Mouse (Mus musculus): Measurements from ENCODE around the gene Olfr190.
"Not testable (repeated sequence)": the region's sequence is repeated elsewhere in the genome, so short reads cannot be mapped to it uniquely, and the experiment has no call there.

Olfr190 gene

DNA sequence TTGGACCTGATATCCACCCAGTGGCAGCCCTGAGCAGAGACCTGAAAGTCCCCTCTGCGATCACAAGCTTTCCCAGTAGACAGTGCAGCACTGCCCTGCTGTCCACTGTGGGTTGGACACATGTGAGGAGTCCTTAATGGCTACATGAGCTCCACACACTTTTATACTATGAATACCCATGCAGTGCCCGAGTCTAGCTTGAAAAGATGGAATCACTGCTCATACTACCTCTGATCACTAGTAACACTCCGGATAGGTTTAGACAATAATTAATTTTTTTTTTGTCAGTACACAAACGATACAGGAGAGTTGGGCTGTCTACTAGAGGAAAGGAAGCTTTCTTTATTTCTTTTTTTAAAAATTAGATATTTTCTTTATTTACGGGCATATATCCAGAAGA is at the start of gene Olfr190:
Gene Olfr190 (minus strand): TSS at position 101 of the 400 bp plus-strand sequence.
- in situ Hi-C loops (cut with MboI; ENCODE audit: low pct_unique_long_range_greater_than_20kb in 1 of 2, low sequenced_read_pairs in 2 of 2, unreplicated experiment in 1 of 2) = no loop called here

DNA sequence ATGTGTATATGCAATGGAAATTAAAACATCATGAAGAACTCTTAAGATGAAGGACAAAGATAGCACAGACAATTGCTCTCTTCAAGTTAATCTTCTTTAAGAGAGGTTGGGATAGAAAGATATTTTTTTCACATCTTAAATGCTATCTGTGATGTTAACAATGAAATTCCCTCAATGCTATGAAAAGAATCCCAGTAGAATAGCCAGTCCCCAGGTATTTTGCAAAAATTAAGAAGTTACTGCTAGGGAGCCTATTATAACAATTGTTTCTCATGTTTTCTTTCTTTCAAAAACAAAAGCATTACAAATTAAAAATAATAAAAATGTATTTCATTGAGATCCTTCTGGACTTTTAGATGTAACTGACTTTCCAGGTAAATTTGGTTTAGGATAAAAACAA is 43.2 kb upstream of the Olfr190 start, which contains the start of gene Olfr194:
Gene Olfr194 (minus strand): TSS at position 101 of the 400 bp plus-strand sequence.
- in situ Hi-C loops (cut with MboI; ENCODE audit: low pct_unique_long_range_greater_than_20kb in 1 of 2, low sequenced_read_pairs in 2 of 2, unreplicated experiment in 1 of 2) = no loop called here

DNA sequence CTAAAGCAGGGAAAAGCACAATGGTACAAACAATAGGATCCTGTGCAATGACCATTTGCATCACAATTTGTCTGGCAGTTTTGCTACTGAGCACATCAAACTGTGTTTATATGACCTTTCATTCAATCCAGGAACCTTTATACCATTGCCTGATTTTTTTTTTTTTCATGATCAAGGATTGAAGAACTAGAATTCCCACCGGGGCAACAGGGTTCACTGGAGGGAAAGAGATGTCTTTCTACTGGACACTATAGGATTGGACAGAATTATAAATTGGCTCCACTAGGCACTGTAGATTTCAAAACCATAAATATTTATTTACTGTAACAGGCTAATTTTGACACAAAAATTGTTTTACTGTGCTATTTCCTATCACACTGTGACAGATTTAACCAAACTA is 34.0 kb upstream of the Olfr190 start, which contains the start of gene Olfr193:
Gene Olfr193 (minus strand): TSS at position 101 of the 400 bp plus-strand sequence.
- in situ Hi-C loops (cut with MboI; ENCODE audit: low pct_unique_long_range_greater_than_20kb in 1 of 2, low sequenced_read_pairs in 2 of 2, unreplicated experiment in 1 of 2) = no loop called here

DNA sequence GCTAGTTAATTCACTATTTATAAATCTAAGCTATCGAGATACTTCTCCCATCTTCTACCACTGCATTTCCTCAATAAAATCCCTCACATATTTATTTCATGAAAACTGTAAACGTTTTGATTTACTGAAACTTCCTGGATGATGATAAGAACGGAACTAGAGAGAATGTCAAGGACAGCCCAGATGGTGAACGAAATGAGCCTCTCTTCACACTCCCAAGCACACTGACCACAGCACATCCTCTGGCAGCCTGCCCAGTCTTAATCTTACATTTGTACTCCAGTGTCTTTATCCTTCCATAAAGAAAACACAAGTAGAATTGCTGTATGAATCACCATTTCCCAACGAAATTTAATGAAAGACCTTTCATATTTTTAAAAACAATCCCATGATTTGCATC is 30.7 kb upstream of the Olfr190 start:
- in situ Hi-C loops (cut with MboI; ENCODE audit: low pct_unique_long_range_greater_than_20kb in 1 of 2, low sequenced_read_pairs in 2 of 2, unreplicated experiment in 1 of 2) = not testable (repeated sequence)

DNA sequence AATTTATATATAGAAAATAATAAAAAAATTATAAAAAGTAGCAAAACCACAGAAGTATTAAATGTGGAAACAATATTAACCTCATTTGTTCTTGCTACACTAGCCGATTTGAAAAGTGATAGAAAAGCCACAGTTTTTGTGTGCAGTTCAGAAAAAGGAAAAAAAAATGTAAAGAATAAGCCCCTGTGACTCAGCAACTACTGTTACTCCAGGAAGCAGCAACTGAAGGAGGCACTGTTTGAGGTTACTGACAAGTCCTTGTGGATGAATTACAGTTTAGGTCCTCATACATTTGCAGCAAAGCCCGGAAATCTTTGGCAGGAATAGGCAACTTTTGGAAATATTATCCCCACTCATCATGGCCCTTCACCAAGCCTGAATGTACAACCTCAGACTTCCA is 27.5 kb upstream of the Olfr190 start:
- in situ Hi-C loops (cut with MboI; ENCODE audit: low pct_unique_long_range_greater_than_20kb in 1 of 2, low sequenced_read_pairs in 2 of 2, unreplicated experiment in 1 of 2) = no loop called here

DNA sequence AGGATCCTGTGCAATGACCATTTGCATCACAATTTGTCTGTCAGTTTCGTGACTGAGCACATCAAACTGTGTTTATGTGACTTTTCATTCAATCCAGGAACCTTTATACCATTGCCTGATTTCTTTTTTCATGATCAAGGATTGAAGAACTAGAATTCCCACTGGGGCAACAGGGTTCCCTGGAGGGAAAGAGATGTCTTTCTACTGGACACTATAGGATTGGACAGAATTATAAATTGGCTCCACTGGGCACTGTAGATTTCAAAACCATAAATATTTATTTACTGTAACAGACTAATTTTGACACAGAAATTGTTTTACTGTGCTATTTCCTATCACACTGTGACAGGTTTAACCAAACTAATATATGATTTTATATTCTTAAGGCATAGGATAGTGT is 11.9 kb upstream of the Olfr190 start, which contains the start of gene Olfr191:
Gene Olfr191 (minus strand): TSS at position 101 of the 400 bp plus-strand sequence.
- in situ Hi-C loops (cut with MboI; ENCODE audit: low pct_unique_long_range_greater_than_20kb in 1 of 2, low sequenced_read_pairs in 2 of 2, unreplicated experiment in 1 of 2) = not testable (repeated sequence)

DNA sequence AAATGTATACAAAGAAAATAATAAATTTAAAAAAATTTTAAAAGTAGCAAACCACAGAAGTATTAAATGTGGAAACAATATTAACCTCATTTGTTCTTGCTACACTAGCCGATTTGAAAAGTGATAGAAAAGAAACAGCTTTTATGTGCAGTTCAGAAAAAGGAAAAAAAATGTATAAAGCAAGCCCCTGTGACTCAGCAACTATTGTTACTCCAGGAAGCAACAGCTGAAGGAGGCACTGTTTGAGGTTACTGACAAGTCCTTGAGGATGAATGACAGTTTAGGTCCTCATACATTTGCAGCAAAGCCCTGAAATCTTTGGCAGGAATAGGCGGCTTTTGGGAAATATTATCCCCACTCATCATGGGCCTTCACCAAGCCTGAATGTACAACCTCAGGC is 3.3 kb upstream of the Olfr190 start:
- in situ Hi-C loops (cut with MboI; ENCODE audit: low pct_unique_long_range_greater_than_20kb in 1 of 2, low sequenced_read_pairs in 2 of 2, unreplicated experiment in 1 of 2) = not testable (repeated sequence)

DNA sequence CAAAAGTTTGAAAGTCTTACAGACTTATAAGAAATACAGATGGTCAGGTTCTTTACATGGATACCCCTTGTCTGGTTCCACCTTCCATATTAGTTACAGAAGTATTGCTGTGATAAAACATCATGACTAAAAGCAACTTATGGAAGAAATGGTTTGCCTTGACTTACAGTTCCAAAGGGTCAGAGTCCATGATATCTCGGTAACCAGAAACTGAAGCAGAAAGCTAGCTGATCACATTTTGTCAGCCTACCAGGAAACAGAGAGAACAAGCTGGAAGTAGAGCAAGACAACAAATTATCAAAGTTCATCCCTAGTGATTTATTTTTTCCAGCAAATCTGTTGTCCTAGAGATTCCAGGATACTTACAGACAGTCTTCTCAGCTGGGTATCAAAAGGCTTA is 4.3 kb downstream of the Olfr190 start:
- in situ Hi-C loops (cut with MboI; ENCODE audit: low pct_unique_long_range_greater_than_20kb in 1 of 2, low sequenced_read_pairs in 2 of 2, unreplicated experiment in 1 of 2) = no loop called here

DNA sequence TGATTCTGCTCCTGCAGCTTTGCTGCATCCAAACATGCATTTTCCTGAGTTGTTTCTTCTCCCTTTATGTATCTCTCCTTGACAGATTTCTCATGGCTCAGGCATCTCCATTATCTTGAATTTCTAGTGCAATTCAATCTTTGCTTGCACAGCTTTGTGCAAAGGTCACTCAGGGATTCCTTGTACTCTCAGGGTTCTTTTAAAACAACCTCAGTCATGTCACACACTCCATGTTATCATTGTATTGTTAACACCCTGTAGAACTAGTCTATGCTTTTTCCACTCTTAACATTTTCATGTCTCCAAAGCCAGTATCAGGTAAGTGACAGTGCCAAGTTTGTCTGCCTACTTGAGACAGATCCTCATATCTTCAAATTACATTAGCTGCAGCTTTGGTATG is 6.0 kb downstream of the Olfr190 start:
- in situ Hi-C loops (cut with MboI; ENCODE audit: low pct_unique_long_range_greater_than_20kb in 1 of 2, low sequenced_read_pairs in 2 of 2, unreplicated experiment in 1 of 2) = no loop called here

DNA sequence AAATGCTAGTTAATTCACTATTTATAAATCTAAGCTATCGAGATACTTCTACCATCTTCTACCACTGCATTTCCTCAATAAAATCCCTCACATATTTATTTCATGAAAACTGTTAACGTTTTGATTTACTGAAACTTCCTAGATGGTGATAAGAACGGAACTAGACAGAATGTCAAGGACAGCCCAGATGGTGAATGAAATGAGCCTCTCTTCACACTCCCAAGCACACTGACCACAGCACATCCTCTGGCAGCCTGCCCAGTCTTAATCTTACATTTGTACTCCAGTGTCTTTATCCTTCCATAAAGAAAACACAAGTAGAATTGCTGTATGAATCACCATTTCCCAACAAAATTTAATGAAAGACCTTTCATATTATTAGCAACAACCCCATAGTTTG is 15.4 kb downstream of the Olfr190 start:
- in situ Hi-C loops (cut with MboI; ENCODE audit: low pct_unique_long_range_greater_than_20kb in 1 of 2, low sequenced_read_pairs in 2 of 2, unreplicated experiment in 1 of 2) = not testable (repeated sequence)

DNA sequence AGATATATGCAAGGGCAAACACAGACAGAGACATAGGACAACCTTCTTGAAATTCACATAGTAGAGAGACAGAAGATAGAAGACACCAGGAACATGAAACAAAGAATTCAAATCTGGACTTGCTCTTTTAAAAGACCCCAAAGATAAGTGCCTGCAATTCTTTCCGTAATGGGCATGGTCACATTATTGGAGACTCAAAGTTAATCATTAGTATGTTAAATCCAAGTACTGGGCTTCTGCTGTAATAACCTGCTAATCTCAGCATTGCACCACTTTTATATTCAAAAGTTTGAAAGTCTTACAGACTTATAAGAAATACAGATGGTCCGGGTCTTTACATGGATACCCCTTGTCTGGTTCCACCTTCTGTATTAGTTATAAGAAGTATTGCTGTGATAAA is 28.5 kb downstream of the Olfr190 start:
- in situ Hi-C loops (cut with MboI; ENCODE audit: low pct_unique_long_range_greater_than_20kb in 1 of 2, low sequenced_read_pairs in 2 of 2, unreplicated experiment in 1 of 2) = not testable (repeated sequence)

DNA sequence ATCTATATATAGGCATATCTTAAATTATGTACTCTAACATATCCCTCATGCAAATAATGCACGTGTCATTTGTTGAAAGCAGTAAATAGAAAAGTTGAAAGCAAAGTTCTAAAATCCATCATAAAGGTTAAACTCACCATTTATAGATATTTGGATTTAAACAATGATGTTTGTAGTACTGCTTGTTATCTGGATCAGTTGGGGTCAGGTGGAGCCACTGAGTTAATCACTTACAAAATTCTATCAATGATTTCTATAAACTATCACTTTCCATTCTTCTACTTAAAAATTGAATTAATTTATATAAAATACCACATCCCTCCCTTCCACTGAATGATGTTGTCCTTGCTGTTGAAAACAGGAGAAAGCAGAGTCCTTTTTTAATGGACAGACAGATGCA is 28.9 kb downstream of the Olfr190 start:
- in situ Hi-C loops (cut with MboI; ENCODE audit: low pct_unique_long_range_greater_than_20kb in 1 of 2, low sequenced_read_pairs in 2 of 2, unreplicated experiment in 1 of 2) = no loop called here

DNA sequence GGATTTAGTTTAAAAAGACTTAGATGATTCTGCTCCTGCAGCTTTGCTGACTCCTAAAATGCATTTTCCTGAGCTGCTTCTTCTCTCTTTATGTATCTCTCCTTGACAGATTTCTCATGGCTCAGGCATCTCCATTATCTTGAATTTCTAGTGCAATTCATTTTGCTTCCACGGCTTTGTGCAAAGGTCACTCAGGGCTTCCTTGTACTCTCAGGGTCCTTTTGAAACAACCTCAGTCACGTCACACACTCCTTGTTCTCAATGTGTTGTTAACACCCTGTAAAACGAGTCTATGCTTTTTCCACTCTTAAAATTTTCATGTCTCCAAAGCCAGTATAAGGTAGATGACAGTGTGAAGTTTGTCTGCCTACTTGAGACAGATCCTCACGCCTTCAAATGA is 30.2 kb downstream of the Olfr190 start:
- in situ Hi-C loops (cut with MboI; ENCODE audit: low pct_unique_long_range_greater_than_20kb in 1 of 2, low sequenced_read_pairs in 2 of 2, unreplicated experiment in 1 of 2) = no loop called here

DNA sequence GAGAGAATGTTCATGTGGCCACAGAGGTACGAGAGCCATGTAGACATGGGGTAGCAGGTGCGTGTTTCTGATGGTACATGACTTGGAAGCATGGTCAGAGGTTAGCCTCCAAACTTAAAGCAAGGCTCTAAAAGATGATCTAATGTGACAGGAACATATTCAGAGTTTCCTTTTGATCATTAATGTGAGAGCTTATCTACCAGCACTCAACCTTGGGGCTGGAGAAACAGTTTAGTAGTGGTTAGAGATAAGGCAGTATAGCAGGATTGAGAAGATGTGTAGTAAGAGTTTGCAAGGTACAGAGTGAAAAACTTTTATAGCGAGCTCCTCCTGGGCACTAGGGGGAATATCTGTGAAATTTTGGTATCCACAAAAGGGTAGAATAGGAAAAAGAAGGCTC is 32.0 kb downstream of the Olfr190 start:
- in situ Hi-C loops (cut with MboI; ENCODE audit: low pct_unique_long_range_greater_than_20kb in 1 of 2, low sequenced_read_pairs in 2 of 2, unreplicated experiment in 1 of 2) = no loop called here

DNA sequence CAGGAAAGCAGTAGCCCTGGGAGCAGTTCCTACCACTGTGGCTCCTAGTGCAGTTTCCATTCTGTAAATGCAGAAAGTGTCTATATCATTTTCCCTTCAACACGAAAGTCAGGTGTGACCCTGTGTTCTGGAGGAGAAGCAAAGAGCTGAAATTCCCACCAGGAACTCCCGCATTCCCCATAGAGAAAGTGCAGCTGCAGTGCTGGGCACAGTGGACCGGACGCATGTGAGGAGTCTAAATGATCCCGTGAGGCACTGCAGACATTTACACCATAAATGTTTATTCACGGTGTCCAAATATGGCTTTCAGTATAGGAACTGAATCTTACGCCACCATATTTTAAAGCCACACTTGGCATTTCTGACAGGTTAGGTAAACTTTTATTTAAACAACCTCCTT is 38.1 kb downstream of the Olfr190 start, which contains the start of gene Olfr187:
Gene Olfr187 (minus strand): TSS at position 58 of the 400 bp plus-strand sequence.
- in situ Hi-C loops (cut with MboI; ENCODE audit: low pct_unique_long_range_greater_than_20kb in 1 of 2, low sequenced_read_pairs in 2 of 2, unreplicated experiment in 1 of 2) = no loop called here

DNA sequence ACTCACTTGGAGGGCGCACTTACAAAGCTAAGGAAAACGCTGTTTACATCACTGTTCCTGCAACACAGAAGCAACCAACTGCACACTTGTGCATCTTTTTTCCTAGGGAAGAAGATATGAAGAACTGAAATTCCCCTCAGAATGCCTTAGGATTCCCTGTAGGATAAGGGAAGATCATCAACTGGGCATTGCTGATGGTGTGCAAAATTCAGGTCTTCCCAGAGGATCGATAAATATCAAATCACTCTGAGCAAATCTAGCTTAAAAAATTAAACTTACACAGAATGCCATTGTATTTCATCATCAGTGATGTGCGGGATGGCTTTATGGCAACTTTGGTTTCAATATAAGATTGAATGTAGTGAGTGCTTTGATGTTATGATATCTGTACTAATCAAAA is 47.6 kb downstream of the Olfr190 start, which contains the start of gene Olfr186:
Gene Olfr186 (minus strand): TSS at position 101 of the 400 bp plus-strand sequence.
- in situ Hi-C loops (cut with MboI; ENCODE audit: low pct_unique_long_range_greater_than_20kb in 1 of 2, low sequenced_read_pairs in 2 of 2, unreplicated experiment in 1 of 2) = no loop called here
